Mouse (Mus musculus) hindbrain, embryonic 14.5 days (tissue): Measurements from ENCODE around the gene Atf7. TPM values are rescaled to one million over a fixed set of nuclear protein-coding genes. Genes with fewer than 3 reads are reported as not detected.
A peak's percentile ranks its signal among the peaks of the same experiment; 100 is the strongest.
"Not testable (repeated sequence)": the region's sequence is repeated elsewhere in the genome, so short reads cannot be mapped to it uniquely, and the experiment has no call there.

Source experiments
- ATAC-seq: fragments of 200-750 bp; cut with Nextera tagmentation; 2 replicates; pipeline ENCODE4 v1.8.0; 2017; ENCODE audit warnings: moderate number of reproducible peaks, mild to moderate bottlenecking, moderate TSS enrichment, moderate library complexity; ENCODE audit not compliant: low FRiP score
- DNase-seq: peaks from one replicate; pipeline ENCODE4 v3.0.0-alpha.2; 2015; ENCODE audit warnings: low spot score
- H3K27ac ChIP-seq: fragments of 300-500 bp; sonication (generic); 2 replicates; pipeline ENCODE4 v1.5.1; 2014; ENCODE audit warnings: mild to moderate bottlenecking, moderate library complexity
- H3K27me3 ChIP-seq: fragments of 300-500 bp; sonication (generic); 2 replicates; pipeline ENCODE4 v1.6.1; 2014; ENCODE audit warnings: mild to moderate bottlenecking, low read length, mixed read lengths; ENCODE audit not compliant: control insufficient read depth, insufficient read depth
- H3K36me3 ChIP-seq: fragments of 300-500 bp; sonication (generic); replicated peaks from 2 replicates; pipeline ENCODE4 v1.6.1; 2014; ENCODE audit not compliant: control insufficient read depth, insufficient read depth
- H3K4me1 ChIP-seq: fragments of 300-500 bp; sonication (generic); replicated peaks from 2 replicates; pipeline ENCODE4 v1.6.1; 2014; ENCODE audit warnings: antibody characterized with exemption, low read length, mixed read lengths; ENCODE audit not compliant: control insufficient read depth, insufficient read depth
- H3K4me2 ChIP-seq: fragments of 300-500 bp; sonication (generic); replicated peaks from 2 replicates; pipeline ENCODE4 v1.6.1; 2014; ENCODE audit warnings: mild to moderate bottlenecking, moderate library complexity
- H3K4me3 ChIP-seq: fragments of 300-500 bp; sonication (generic); replicated peaks from 2 replicates; pipeline ENCODE4 v1.5.1; 2014; ENCODE audit warnings: mild to moderate bottlenecking, low read length
- H3K9ac ChIP-seq: fragments of 300-500 bp; sonication (generic); 2 replicates; pipeline ENCODE4 v1.6.1; 2014
- H3K9me3 ChIP-seq: fragments of 300-500 bp; sonication (generic); 2 replicates; pipeline ENCODE4 v1.6.1; 2016; ENCODE audit warnings: low read length; ENCODE audit not compliant: control insufficient read depth
- WGBS: fragments of 180-500 bp; shearing (Covaris S2); extraction: QIAGEN DNeasy Blood & Tissue Kit; methylation state at CpG from one replicate; pipeline ENCODE4 v1.1.7; 2014; 5-methylcytosine and 5-hydroxymethylcytosine counted together
- polyA plus RNA-seq: library from polyadenylated mRNA; unstranded; fragments of >200 nt; fragmentation: Nextera tagmentation; extraction: Ambion mirVana; gene quantifications from 2 replicates; pipeline ENCODE4 v1.2.1, GENCODE M21; 2014

Gene Atf7
- polyA plus RNA-seq, 1 experiment from 2014 or later = 13.7 TPM

GRCm38 (mm10) chr15:102663825-102664224 lies 38.6 kb upstream of the Atf7 start:
- ATAC-seq = no peak
- H3K36me3 ChIP-seq = peaks cover 73% of the 10 kb centered on the region

GRCm38 (mm10) chr15:102662601-102663000 lies 37.3 kb upstream of the Atf7 start:
- peaks cover 69% of the 10 kb centered on the region for H3K36me3 ChIP-seq
- not testable (repeated sequence) for H3K9me3 ChIP-seq, ATAC-seq, H3K27ac ChIP-seq, H3K4me3 ChIP-seq, H3K27me3 ChIP-seq, H3K9ac ChIP-seq, DNase-seq, H3K4me2 ChIP-seq, H3K4me1 ChIP-seq
- no CpG with 5 or more reads among the region's 2 CpGs for WGBS

More at GRCm38 (mm10) chr15:102663825-102664224, 38.6 kb upstream of the Atf7 start:
- Histone ChIP-seq H3K4me2 (no peak overlapping the region), H3K9ac (no peak overlapping the region), H3K27ac (no peak overlapping the region), H3K9me3 (no peaks in the 10 kb centered on the region), H3K4me1 (no peaks in the 10 kb centered on the region), H3K27me3 (no peaks in the 10 kb centered on the region), H3K4me3 (no peak overlapping the region)
- WGBS = 86% methylated on average over 8 of the region's 8 CpGs
- no peak for DNase-seq

- 83% methylated on average over 3 of the region's 3 CpGs for WGBS
Measured at GRCm38 (mm10) chr15:102657926-102658381, 32.7 kb upstream of the Atf7 start.

GRCm38 (mm10) chr15:102656658-102657057 lies 31.4 kb upstream of the Atf7 start:
- H3K9ac ChIP-seq = no peak overlapping the region

More at GRCm38 (mm10) chr15:102657926-102658381, 32.7 kb upstream of the Atf7 start:
- Histone ChIP-seq H3K9me3 (no peaks in the 10 kb centered on the region), H3K27me3 (no peaks in the 10 kb centered on the region), H3K4me1 (peaks cover 11% of the 10 kb centered on the region; the same call in 1 of the 2 replicates), H3K27ac (peak overlapping the region; percentile 79; the same call in 1 of the 2 replicates), H3K4me2 (no peak overlapping the region), H3K4me3 (no peak overlapping the region), H3K36me3 (peaks cover 24% of the 10 kb centered on the region), H3K9ac (no peak overlapping the region)
- no peak for ATAC-seq
- no peak for DNase-seq

GRCm38 (mm10) chr15:102651928-102652660 lies 26.8 kb upstream of the Atf7 start:
- not testable (repeated sequence) for ATAC-seq, DNase-seq, H3K36me3 ChIP-seq, H3K4me1 ChIP-seq, H3K27ac ChIP-seq, H3K9ac ChIP-seq, H3K9me3 ChIP-seq, H3K4me3 ChIP-seq, H3K27me3 ChIP-seq, H3K4me2 ChIP-seq
- 90% methylated on average over 8 of the region's 9 CpGs for WGBS

More at GRCm38 (mm10) chr15:102656658-102657057, 31.4 kb upstream of the Atf7 start:
- H3K9me3 ChIP-seq = no peaks in the 10 kb centered on the region
- no peak overlapping the region for H3K4me2 ChIP-seq
- peaks cover 11% of the 10 kb centered on the region; the same call in 1 of the 2 replicates for H3K4me1 ChIP-seq
- H3K27ac ChIP-seq = peak overlapping the region; percentile 79
- H3K4me3 ChIP-seq = no peak overlapping the region
- DNase-seq (peak; percentile 52), ATAC-seq (peak; percentile 37; the same call in 1 of the 2 replicates)
- no peaks in the 10 kb centered on the region for H3K27me3 ChIP-seq
- peaks cover 13% of the 10 kb centered on the region for H3K36me3 ChIP-seq
- WGBS = 13% methylated on average over 4 of the region's 4 CpGs

- DNase-seq (no peak), ATAC-seq (no peak)
- no peak overlapping the region for H3K9ac ChIP-seq
- H3K27ac ChIP-seq = no peak overlapping the region
- H3K4me2 ChIP-seq = no peak overlapping the region
- 84% methylated on average over 3 of the region's 3 CpGs for WGBS
- no peaks in the 10 kb centered on the region for H3K36me3 ChIP-seq
- H3K27me3 ChIP-seq = no peaks in the 10 kb centered on the region
- H3K9me3 ChIP-seq = no peaks in the 10 kb centered on the region
- no peaks in the 10 kb centered on the region; the same call in 1 of the 2 replicates for H3K4me1 ChIP-seq
- H3K4me3 ChIP-seq = no peak overlapping the region
Measured at GRCm38 (mm10) chr15:102651107-102651506, 25.8 kb upstream of the Atf7 start.

GRCm38 (mm10) chr15:102635817-102636216 lies 10.6 kb upstream of the Atf7 start:
- no peaks in the 10 kb centered on the region for H3K9me3 ChIP-seq
- H3K4me3 ChIP-seq = no peak overlapping the region
- H3K4me1 ChIP-seq = no peaks in the 10 kb centered on the region
- H3K4me2 ChIP-seq = no peak overlapping the region
- no peaks in the 10 kb centered on the region for H3K27me3 ChIP-seq
- no peak for DNase-seq
- ATAC-seq = no peak
- no peaks in the 10 kb centered on the region for H3K36me3 ChIP-seq
- H3K9ac ChIP-seq = no peak overlapping the region
- WGBS = 76% methylated on average over 3 of the region's 3 CpGs
- no peak overlapping the region for H3K27ac ChIP-seq

- ATAC-seq (no peak), DNase-seq (no peak)
- H3K27me3 ChIP-seq = no peaks in the 10 kb centered on the region
- WGBS = 96% methylated on average over 8 of the region's 8 CpGs
- no peak overlapping the region for H3K4me3 ChIP-seq
- H3K27ac ChIP-seq = no peak overlapping the region
- H3K4me2 ChIP-seq = no peak overlapping the region
- H3K9ac ChIP-seq = no peak overlapping the region
- no peaks in the 10 kb centered on the region for H3K36me3 ChIP-seq
- H3K4me1 ChIP-seq = no peaks in the 10 kb centered on the region
- no peaks in the 10 kb centered on the region for H3K9me3 ChIP-seq
Measured at GRCm38 (mm10) chr15:102634684-102635083, 9.4 kb upstream of the Atf7 start.

- H3K9ac ChIP-seq = peak overlapping the region; percentile 69
- peak overlapping the region; percentile 83 for H3K4me2 ChIP-seq
- DNase-seq (no peak), ATAC-seq (no peak; the same call in 1 of the 2 replicates)
- H3K9me3 ChIP-seq = no peaks in the 10 kb centered on the region
- no peaks in the 10 kb centered on the region for H3K27me3 ChIP-seq
- H3K4me3 ChIP-seq = peak overlapping the region; percentile 60
- 1% methylated on average over 18 of the region's 18 CpGs for WGBS
- H3K36me3 ChIP-seq = no peaks in the 10 kb centered on the region
- peaks cover 10% of the 10 kb centered on the region for H3K4me1 ChIP-seq
- peak overlapping the region; percentile 94; the same call in 1 of the 2 replicates for H3K27ac ChIP-seq
Measured at GRCm38 (mm10) chr15:102625687-102626055, 407 bp upstream of the Atf7 start.
